Mouse (Mus musculus): ENCODE data around the gene Plekhm1. TPM values are rescaled to one million over a fixed set of nuclear protein-coding genes. Genes with fewer than 3 reads are reported as not detected.

Gene Plekhm1
- polyA plus RNA-seq, 1 experiment from 2014 or later: 9.4 TPM

DNA sequence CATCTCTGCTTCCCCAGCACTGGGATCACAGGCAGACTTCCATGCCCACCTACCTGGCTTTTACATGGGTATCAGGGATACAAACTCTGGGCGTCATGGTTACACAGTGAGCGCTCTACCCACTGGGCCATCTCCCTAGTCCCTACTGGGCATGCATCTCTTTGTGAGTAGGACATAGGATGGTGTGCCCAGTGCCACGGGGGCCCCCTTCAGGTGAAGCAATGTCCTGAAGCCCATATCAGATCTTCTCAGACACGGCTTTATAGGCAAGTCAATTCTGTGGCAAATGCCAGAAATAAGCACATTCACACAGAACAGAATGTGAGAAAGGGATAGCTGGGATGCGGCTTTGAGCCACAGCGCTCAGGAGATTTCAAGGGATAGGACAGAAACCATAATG lies 69.4 kb downstream of the Plekhm1 start:
- Histone ChIP-seq H3K27ac (ENCODE audit: low read depth) (no peak overlapping the region), H3K4me2 (no peak overlapping the region), H3K9ac (no peak overlapping the region), H3K27me3 (ENCODE audit: insufficient read depth, low read length) (no peaks in the 10 kb centered on the region), H3K36me3 (ENCODE audit: insufficient read depth) (no peaks in the 10 kb centered on the region), H3K4me1 (ENCODE audit: insufficient read depth) (peaks cover 11% of the 10 kb centered on the region), H3K9me3 (ENCODE audit: low read depth, low read length) (no peaks in the 10 kb centered on the region), H3K4me3 (ENCODE audit: low read depth, low read length) (no peak overlapping the region)
- 83% methylated on average over 6 of the region's 6 CpGs for WGBS
- ATAC-seq (ENCODE audit: insufficient read depth): no peak
- DNase-seq: no peak
- TF ChIP-seq CTCF (IDR thresholded peaks at IDR 0.05; ENCODE audit: low read depth): no peak

- DNase-seq (no peak), ATAC-seq (ENCODE audit: insufficient read depth) (no peak)
- H3K9ac ChIP-seq: no peak overlapping the region
- H3K36me3 ChIP-seq (ENCODE audit: insufficient read depth): no peaks in the 10 kb centered on the region
- TF ChIP-seq CTCF (IDR thresholded peaks at IDR 0.05; ENCODE audit: low read depth): no peak
- no peaks in the 10 kb centered on the region for H3K9me3 ChIP-seq (ENCODE audit: low read depth, low read length)
- H3K27ac ChIP-seq (ENCODE audit: low read depth): no peak overlapping the region
- H3K4me3 ChIP-seq (ENCODE audit: low read depth, low read length): no peak overlapping the region
- no peaks in the 10 kb centered on the region for H3K27me3 ChIP-seq (ENCODE audit: insufficient read depth, low read length)
- 0 out of 2 replicates have a peak, but pooled peaks cover 3% of the 10 kb centered on the region for H3K4me1 ChIP-seq (ENCODE audit: insufficient read depth)
- no peak overlapping the region; the same call in 1 of the 2 replicates for H3K4me2 ChIP-seq
- 24% methylated on average over 7 of the region's 7 CpGs for WGBS
These were observed 71.8 kb downstream of the Plekhm1 start for GRCm38 (mm10) chr11:103340677-103341076.

- no peak overlapping the region for H3K27ac ChIP-seq (ENCODE audit: low read depth)
- ATAC-seq (ENCODE audit: insufficient read depth) (peak; percentile 16; the same call in 1 of the 2 replicates), DNase-seq (no peak)
- peak overlapping the region; percentile 36; the same call in 1 of the 2 replicates for H3K9ac ChIP-seq
- no peaks in the 10 kb centered on the region for H3K27me3 ChIP-seq (ENCODE audit: insufficient read depth, low read length)
- H3K4me1 ChIP-seq (ENCODE audit: insufficient read depth): 0 out of 2 replicates have a peak, but pooled peaks cover 3% of the 10 kb centered on the region
- no peaks in the 10 kb centered on the region for H3K36me3 ChIP-seq (ENCODE audit: insufficient read depth)
- no peaks in the 10 kb centered on the region for H3K9me3 ChIP-seq (ENCODE audit: low read depth, low read length)
- peak overlapping the region; percentile 56 for H3K4me2 ChIP-seq
- TF ChIP-seq CTCF (IDR thresholded peaks at IDR 0.05; ENCODE audit: low read depth): no peak
- WGBS: 49% methylated on average over 19 of the region's 19 CpGs
- H3K4me3 ChIP-seq (ENCODE audit: low read depth, low read length): peak overlapping the region; percentile 20
These were observed 72.4 kb downstream of the Plekhm1 start for GRCm38 (mm10) chr11:103340130-103340529.

GRCm38 (mm10) chr11:103339414-103340119 lies 72.9 kb downstream of the Plekhm1 start:
- ATAC-seq (ENCODE audit: insufficient read depth): peak; percentile 47; the same call in 1 of the 2 replicates
- Histone ChIP-seq H3K4me1 (ENCODE audit: insufficient read depth) (0 out of 2 replicates have a peak, but pooled peaks cover 3% of the 10 kb centered on the region), H3K36me3 (ENCODE audit: insufficient read depth) (no peaks in the 10 kb centered on the region), H3K27me3 (ENCODE audit: insufficient read depth, low read length) (no peaks in the 10 kb centered on the region), H3K9ac (peak overlapping the region; percentile 36; the same call in 1 of the 2 replicates), H3K4me2 (peak overlapping the region; percentile 56), H3K4me3 (ENCODE audit: low read depth, low read length) (peak overlapping the region; percentile 20), H3K27ac (ENCODE audit: low read depth) (no peak overlapping the region), H3K9me3 (ENCODE audit: low read depth, low read length) (no peaks in the 10 kb centered on the region)
- DNase-seq: peak; percentile 38
- WGBS: 37% methylated on average over 19 of the region's 19 CpGs
- TF ChIP-seq CTCF (IDR thresholded peaks at IDR 0.05; ENCODE audit: low read depth): no peak

DNA sequence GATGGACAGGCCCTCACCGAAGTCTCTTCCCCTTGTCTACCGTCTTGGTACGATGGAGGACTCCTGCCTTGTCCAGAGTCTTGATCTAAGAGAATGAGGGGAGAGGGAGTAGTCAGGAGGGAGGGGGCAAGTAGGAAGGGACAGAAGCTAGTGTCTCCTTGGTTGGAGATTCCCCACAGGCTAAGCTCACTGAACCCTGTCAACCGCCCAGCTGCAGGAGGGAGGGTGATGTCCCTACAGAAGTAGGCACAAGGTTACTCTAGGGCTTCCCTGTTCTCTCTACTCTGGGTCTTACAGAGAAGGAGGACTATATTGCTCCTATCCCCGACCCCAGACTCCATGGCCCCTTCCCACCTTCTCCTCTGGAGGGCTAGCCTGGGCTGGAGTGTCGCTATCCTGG lies 73.8 kb downstream of the Plekhm1 start:
- no peak for ATAC-seq (ENCODE audit: insufficient read depth)
- TF ChIP-seq CTCF (IDR thresholded peaks at IDR 0.05; ENCODE audit: low read depth): no peak
- Histone ChIP-seq H3K27ac (ENCODE audit: low read depth) (no peak overlapping the region), H3K9ac (no peak overlapping the region), H3K27me3 (ENCODE audit: insufficient read depth, low read length) (peaks cover 7% of the 10 kb centered on the region), H3K4me2 (no peak overlapping the region), H3K4me3 (ENCODE audit: low read depth, low read length) (no peak overlapping the region), H3K4me1 (ENCODE audit: insufficient read depth) (0 out of 2 replicates have a peak, but pooled peaks cover 3% of the 10 kb centered on the region), H3K36me3 (ENCODE audit: insufficient read depth) (no peaks in the 10 kb centered on the region), H3K9me3 (ENCODE audit: low read depth, low read length) (no peaks in the 10 kb centered on the region)
- 90% methylated on average over 6 of the region's 6 CpGs for WGBS
- no peak for DNase-seq

GRCm38 (mm10) chr11:103338119-103338518 lies 74.4 kb downstream of the Plekhm1 start:
- H3K4me3 ChIP-seq (ENCODE audit: low read depth, low read length): no peak overlapping the region
- no peaks in the 10 kb centered on the region for H3K36me3 ChIP-seq (ENCODE audit: insufficient read depth)
- H3K4me2 ChIP-seq: no peak overlapping the region
- ATAC-seq (ENCODE audit: insufficient read depth): no peak
- 78% methylated on average over 7 of the region's 7 CpGs for WGBS
- peaks cover 12% of the 10 kb centered on the region for H3K27me3 ChIP-seq (ENCODE audit: insufficient read depth, low read length)
- no peak for TF ChIP-seq CTCF (IDR thresholded peaks at IDR 0.05; ENCODE audit: low read depth)
- 0 out of 2 replicates have a peak, but pooled peaks cover 3% of the 10 kb centered on the region for H3K4me1 ChIP-seq (ENCODE audit: insufficient read depth)
- no peak overlapping the region for H3K27ac ChIP-seq (ENCODE audit: low read depth)
- DNase-seq: no peak
- no peaks in the 10 kb centered on the region for H3K9me3 ChIP-seq (ENCODE audit: low read depth, low read length)
- H3K9ac ChIP-seq: no peak overlapping the region

- Histone ChIP-seq H3K27me3 (ENCODE audit: insufficient read depth, low read length) (peaks cover 22% of the 10 kb centered on the region), H3K4me1 (ENCODE audit: insufficient read depth) (0 out of 2 replicates have a peak, but pooled peaks cover 3% of the 10 kb centered on the region), H3K9ac (no peak overlapping the region), H3K4me3 (ENCODE audit: low read depth, low read length) (no peak overlapping the region), H3K36me3 (ENCODE audit: insufficient read depth) (no peaks in the 10 kb centered on the region), H3K9me3 (ENCODE audit: low read depth, low read length) (no peaks in the 10 kb centered on the region), H3K27ac (ENCODE audit: low read depth) (no peak overlapping the region), H3K4me2 (no peak overlapping the region)
- no peak for TF ChIP-seq CTCF (IDR thresholded peaks at IDR 0.05; ENCODE audit: low read depth)
- DNase-seq (no peak), ATAC-seq (ENCODE audit: insufficient read depth) (no peak)
- 94% methylated on average over 2 of the region's 2 CpGs for WGBS
These were observed 75.3 kb downstream of the Plekhm1 start for GRCm38 (mm10) chr11:103337180-103337579.
